Mouse (Mus musculus) common myeloid progenitor, adult 5-6 weeks (primary cell): ENCODE results near the gene Cyp27a1. TPM values are rescaled to one million over a fixed set of nuclear protein-coding genes. Genes with fewer than 3 reads are reported as not detected.

Experiments
- ATAC-seq: replicated peaks from 2 replicates; pipeline ENCODE4 v1.8.0; 2016; ENCODE audit warnings: low read depth, mild to moderate bottlenecking, moderate TSS enrichment, inconsistent platforms; ENCODE audit not compliant: poor library complexity, severe bottlenecking
- total RNA-seq: library from RNA; stranded (forward); fragments of 200-1000, 187-1606 nt; gene quantifications from 2 replicates; pipeline ENCODE4 v1.2.3, GENCODE M21; 2017

Gene Cyp27a1
- 2.7 and 2.8 TPM in 2 replicates for total RNA-seq

DNA sequence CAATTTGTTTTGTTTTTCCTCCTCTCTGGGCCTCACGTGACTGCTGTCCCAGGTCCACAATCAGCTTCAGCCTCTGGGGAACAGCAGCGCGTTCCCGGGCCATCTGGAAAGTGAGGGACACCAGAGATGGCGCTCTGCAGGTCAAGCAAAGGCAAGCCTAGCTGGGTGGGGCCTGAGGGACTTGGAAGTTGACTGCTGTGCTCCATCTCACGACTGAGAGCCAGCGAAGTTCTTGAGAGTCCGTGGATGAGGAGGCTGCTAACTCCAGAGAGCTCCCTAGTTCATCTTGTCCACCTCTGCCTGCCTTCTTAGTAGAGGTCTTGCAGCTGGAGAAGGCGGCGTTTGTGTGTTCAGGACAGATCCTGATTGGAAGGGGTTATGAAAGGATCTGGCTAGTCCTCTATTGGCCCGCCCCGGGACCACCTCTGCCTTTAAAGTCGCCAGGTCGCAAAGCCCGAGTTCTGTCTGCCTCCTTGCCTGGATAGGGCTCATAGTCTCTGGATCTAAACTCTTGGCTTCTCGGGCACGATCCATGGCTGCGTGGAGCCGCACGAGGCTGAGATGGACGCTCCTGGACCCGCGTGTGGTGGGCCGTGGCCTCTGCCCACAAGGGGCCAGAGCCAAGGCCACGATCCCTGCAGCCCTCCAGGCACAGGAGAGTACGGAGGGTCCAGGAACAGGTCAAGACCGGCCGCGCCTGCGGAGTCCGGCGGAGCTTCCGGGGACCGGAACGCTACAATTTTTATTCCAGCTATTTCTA is at the start of gene Cyp27a1:
TSS of gene Cyp27a1 (plus strand) at position 476 of the 760 bp plus-strand sequence.
- ATAC-seq: peak; percentile 55

GRCm38 (mm10) chr1:74665153-74665552 is 48.2 kb upstream of the Cyp27a1 start:
- no peak for ATAC-seq

GRCm38 (mm10) chr1:74668371-74668770 is 45.0 kb upstream of the Cyp27a1 start:
- ATAC-seq: no peak

DNA sequence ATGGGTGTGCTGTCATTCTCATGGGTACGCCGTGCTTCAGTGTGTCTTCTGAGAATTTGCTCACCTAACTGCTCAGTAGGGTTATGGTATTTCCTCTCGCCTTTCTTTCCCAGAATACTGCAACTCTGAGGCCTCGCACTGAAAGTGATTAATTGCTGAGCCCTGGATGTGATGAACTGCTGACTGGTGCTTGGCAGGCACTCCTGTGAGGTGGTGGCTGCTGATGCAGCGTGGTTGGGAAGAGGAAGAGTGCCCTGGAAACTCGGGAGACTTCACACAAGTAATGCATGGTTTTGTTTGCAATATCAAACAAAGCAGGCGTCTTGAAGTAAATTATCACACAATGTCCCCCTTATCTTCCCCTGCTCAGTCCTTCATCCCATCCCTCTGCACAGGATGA is 40.6 kb upstream of the Cyp27a1 start:
- no peak for ATAC-seq

GRCm38 (mm10) chr1:74676863-74677262 is 36.5 kb upstream of the Cyp27a1 start:
- ATAC-seq: no peak

DNA sequence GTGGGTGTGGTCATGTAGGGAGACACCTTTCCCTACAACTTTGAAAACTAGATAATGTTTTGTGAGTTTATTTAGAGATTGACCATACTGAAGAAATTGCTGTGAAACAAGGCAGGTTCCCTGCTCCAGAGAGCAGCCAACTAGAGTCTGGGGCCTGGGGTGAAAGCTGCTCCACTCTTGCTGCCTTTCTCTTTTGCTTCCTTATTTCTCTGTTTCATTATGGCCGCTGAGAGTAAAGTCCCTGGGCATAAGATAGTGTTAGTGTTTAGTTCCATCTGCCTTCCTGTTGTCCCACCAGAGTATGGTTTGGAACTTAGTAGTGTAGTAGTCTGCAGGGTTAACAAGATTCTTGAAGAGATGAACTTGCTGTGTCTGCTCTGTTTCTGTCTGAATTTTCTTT is 35.5 kb upstream of the Cyp27a1 start:
- no peak for ATAC-seq

DNA sequence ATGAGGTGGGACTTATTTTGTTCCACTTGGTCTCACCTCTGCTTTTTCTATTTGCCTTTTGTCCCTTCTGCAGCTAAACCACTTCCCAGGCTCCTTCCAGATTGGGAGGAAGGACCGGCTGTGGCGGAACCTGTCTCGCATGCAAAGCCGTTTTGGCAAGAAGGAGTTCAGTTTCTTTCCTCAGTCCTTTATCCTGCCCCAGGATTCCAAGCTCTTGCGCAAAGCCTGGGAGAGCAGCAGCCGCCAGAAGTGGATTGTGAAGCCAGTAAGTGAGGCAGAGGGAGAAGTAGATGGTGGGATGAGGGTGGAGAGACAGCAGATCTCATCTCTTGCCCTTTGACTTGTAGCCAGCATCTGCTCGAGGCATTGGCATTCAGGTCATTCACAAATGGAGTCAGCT is 26.2 kb upstream of the Cyp27a1 start:
- no peak for ATAC-seq

DNA sequence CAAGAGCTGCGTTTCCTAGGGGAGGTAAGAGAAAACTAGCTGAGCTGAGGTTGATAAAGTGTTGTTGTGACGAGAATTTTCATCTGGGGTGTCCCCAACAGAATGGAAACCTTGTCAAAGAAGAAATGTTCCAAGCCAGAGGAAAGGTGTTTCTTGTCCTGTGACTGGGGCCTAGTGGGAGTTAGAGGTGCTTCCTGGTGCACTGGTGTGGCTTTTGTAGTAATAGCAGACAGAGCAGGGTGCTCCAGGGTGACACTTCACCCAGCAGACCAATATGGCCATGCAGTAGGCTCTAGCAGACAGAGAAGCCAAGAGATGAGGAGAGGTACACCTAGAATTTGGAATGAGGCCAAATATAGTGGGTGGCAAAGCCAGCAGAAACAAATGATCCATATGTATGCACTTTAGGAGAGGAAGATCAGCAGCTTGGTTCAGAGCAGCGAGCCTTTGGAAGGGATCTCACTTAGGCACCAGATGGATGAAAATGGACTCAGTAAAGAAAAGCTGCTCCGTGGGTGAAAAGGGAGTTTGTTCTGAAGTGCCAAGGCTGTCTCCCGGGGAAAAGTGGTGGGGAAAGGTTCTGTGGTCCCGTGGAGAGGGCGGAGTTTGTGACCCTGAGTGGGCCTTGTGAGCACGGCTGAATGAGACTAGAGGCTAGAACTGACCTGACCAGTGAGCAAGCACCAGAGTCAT is 19.3 kb upstream of the Cyp27a1 start:
- ATAC-seq: no peak

GRCm38 (mm10) chr1:74695836-74696235 is 17.5 kb upstream of the Cyp27a1 start:
- ATAC-seq: no peak

- no peak for ATAC-seq
These were observed 16.0 kb upstream of the Cyp27a1 start for GRCm38 (mm10) chr1:74697416-74697815.

DNA sequence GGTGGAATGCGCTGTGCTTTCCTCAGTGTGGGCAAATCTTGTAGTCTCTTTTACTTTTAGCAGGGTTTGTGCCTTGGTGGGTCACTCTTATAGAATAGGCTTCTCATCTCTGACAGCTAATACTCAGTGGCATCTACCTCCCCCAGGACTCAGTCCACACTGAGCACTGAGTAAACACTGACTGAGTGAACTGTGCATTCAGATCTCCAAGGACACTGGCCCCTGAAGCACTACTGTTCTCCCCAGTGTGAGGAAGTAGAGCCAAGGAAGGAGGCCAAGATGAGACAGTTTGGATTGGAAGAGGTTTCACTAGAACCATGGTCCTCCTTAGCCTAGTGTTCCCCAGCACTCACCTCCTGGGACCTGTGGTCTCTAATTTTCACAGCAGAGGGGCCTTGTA is 15.0 kb upstream of the Cyp27a1 start:
- no peak for ATAC-seq

DNA sequence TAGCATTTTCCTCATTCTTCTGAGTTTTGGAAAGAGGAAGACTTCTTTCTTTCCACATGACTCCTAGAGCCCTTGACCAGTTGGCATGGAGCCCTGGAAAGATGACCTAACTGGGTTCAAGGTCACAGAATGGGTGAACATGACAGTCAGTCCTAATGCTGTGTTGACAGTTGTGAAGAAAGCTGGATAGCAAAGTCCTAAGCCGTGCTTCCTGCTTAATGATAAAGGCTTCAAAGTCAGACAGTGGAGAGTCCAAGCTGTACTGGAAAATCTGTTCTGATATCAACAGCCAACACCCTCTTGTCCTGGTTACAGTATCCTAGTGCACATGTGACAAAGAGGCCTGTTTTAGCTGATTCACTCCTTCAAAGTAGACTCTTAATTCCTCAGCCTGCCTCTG is 14.6 kb upstream of the Cyp27a1 start:
- no peak for ATAC-seq

GRCm38 (mm10) chr1:74702142-74702553 is 11.2 kb upstream of the Cyp27a1 start:
- peak; percentile 69 for ATAC-seq

DNA sequence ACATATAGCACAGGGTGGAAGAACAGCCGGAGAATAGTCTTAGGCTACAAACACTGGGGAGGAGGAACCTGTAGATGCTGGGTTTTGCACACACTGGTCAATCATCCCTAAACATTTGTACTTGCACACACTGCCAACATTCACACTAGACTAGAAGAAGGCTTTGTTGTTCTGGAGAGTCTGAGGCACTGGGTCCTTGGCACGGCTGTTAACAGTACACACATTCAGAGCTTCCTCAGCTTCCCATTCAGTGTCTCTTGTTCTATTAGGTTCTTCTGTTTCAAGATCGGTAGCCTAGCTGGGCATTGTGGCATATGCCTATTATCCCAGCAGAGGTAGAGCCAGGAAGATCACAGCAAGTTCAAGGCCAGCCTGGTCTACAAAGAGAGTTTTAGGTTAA is 9.2 kb upstream of the Cyp27a1 start:
- no peak for ATAC-seq

DNA sequence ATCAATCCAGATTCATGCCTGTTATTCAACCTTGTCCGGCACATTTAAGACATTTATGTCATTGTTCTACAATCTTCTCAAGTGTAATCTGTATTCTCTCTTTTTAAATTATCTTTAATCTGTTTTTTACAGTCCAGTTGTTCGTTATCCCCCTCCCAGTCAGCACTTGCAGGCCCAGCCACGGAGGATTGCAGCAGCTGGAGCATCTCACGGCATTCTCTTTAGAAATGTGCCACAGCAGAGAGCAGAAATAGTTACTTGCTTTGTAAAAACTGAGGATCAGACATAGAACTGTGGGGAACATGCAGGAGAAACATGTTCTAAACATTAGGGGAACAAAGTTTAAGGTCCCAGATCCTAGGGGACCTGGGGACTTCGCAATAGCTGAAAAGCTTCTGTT is 8.4 kb upstream of the Cyp27a1 start:
- no peak for ATAC-seq

GRCm38 (mm10) chr1:74709566-74709965 is 3.8 kb upstream of the Cyp27a1 start:
- no peak for ATAC-seq

DNA sequence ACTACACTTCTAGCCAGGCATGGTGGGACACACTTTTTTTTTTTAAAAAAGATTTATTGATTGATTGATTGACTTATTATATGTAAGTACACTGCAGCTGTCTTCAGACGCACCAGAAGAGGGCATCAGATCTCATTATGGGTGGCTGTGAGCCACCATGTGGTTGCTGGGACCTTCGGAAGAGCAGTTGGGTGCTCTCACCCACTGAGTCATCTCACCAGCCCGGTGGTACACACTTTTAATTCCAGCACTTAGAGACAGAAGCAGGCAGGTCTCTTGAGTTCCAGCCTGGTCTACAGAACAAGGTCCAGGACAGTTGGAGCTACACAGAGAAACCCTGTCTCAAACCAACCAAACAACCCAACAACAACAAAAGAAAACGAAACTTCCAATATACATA is 1.3 kb upstream of the Cyp27a1 start:
- ATAC-seq: no peak

DNA sequence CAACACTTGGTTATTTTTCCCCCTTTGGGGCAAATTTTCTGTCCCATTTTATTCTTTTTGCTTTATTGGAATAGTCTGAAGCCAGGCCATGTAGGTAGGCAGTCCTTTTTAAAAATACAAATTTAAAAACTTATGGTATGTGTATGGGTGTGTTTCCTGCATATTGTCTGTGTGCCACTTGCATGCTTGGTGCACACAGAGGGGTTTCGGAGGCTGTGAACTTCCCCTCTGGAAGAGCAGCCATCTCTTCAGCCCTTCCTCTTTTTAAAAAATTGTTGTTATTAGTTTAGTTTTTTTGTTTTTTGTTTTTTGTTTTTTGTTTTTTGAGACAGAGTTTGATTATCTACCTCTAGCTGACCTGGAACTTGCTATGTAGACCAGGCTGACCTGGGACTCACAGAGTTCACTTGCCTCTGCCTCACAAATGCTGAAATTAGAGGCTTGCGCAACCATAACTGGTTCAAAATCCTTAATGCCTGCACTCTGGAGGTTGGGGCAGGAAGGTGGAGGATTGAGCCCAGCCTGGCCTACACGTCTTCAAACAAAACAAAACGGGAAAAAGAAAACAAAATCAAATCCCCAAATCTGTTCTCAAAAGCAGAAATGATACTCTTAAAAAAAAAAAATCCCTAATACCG is 794 bp upstream of the Cyp27a1 start:
- ATAC-seq: peak; percentile 46; the same call in 1 of the 2 replicates

DNA sequence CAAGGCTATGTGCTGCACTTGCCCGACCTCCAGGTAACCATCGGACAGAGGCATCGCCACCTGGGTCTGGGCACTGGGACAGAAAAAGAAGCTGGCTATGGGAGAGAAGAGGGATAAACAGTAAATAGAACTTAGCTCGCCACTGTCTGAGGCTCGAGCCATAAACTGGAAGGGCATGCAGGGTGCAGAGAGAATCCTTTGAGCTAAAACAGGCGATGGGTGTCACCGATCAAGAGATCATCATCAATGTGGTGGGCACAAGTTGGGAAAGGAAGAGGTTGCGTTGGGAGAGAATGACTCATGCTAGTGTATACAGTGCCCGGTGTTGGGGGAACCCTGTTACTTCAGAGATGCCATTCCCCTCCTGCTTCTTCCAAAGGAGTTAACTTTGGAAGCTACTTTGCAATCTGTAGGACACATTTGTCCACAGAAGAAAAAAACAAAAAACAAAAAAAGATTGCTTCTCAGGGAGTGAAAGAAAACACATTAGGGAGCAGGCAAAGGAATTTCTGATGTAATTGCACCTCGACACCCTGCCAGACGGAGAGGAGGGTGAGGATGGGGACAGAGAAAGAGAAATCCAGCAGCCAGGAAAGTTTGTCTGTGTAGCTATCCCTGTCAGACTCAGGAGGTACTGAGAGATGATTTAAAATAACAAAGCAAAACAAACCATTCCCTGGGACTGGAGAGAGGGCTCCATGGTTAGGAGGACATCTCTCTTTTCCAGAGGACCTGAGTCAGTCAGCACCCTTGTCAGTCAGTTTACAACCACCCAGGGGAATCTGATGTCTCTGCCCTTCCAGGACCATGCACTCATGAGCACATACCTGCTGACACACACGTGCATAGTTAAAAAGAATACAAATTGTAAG is 721 bp downstream of the Cyp27a1 start:
- no peak for ATAC-seq

DNA sequence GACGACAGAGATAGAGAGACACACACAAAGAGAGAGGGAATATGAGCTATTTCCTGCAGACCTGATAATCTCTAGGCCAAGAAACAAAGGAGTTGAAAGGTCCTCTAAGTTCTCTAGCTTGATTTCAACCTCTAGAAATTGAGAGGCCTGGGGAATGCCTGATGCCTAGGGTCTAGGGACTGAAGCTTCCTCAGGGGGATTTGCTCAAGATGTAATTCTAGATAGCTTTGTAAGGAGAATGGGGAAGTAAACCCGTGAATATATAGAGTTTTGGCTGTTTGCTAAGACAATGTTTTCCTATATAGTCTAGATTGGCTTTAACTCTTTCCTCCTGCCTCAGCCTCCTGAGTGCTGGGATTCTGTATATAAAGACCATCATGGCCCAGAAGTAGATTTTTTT is 1.6 kb downstream of the Cyp27a1 start:
- ATAC-seq: peak; percentile 22; the same call in 1 of the 2 replicates
